Mouse (Mus musculus): ENCODE data around the gene Nck1.

Gene Nck1

GRCm38 (mm10) chr9:100545715-100546593 lies at the start of gene Nck1:
Nck1 (minus strand) TSS chr9:100546134.
- TF ChIP-seq GATA4 (IDR thresholded peaks at IDR 0.05; ENCODE audit: insufficient replicate concordance, low read length) = no peak

GRCm38 (mm10) chr9:100590462-100590861 lies 44.5 kb upstream of the Nck1 start:
- no peak for TF ChIP-seq GATA4 (IDR thresholded peaks at IDR 0.05; ENCODE audit: insufficient replicate concordance, low read length)

GRCm38 (mm10) chr9:100584031-100584430 lies 38.1 kb upstream of the Nck1 start:
- no peak for TF ChIP-seq GATA4 (IDR thresholded peaks at IDR 0.05; ENCODE audit: insufficient replicate concordance, low read length)

- no peak for TF ChIP-seq GATA4 (IDR thresholded peaks at IDR 0.05; ENCODE audit: insufficient replicate concordance, low read length)
Measured at GRCm38 (mm10) chr9:100582883-100583575, 37.1 kb upstream of the Nck1 start.

GRCm38 (mm10) chr9:100581543-100582492 lies 35.9 kb upstream of the Nck1 start:
- TF ChIP-seq GATA4 (IDR thresholded peaks at IDR 0.05; ENCODE audit: insufficient replicate concordance, low read length) = no peak

- TF ChIP-seq GATA4 (IDR thresholded peaks at IDR 0.05; ENCODE audit: insufficient replicate concordance, low read length) = no peak
Measured at GRCm38 (mm10) chr9:100580196-100580740, 34.3 kb upstream of the Nck1 start.

- no peak for TF ChIP-seq GATA4 (IDR thresholded peaks at IDR 0.05; ENCODE audit: insufficient replicate concordance, low read length)
Measured at GRCm38 (mm10) chr9:100573942-100574341, 28.0 kb upstream of the Nck1 start.

- no peak for TF ChIP-seq GATA4 (IDR thresholded peaks at IDR 0.05; ENCODE audit: insufficient replicate concordance, low read length)
Measured at GRCm38 (mm10) chr9:100573300-100573699, 27.4 kb upstream of the Nck1 start.

GRCm38 (mm10) chr9:100571511-100571910 lies 25.6 kb upstream of the Nck1 start:
- TF ChIP-seq GATA4 (IDR thresholded peaks at IDR 0.05; ENCODE audit: insufficient replicate concordance, low read length) = no peak

GRCm38 (mm10) chr9:100570626-100571233 lies 24.8 kb upstream of the Nck1 start, which contains the start of gene Slc35g2:
Slc35g2 (minus strand) TSS chr9:100571090.
- no peak for TF ChIP-seq GATA4 (IDR thresholded peaks at IDR 0.05; ENCODE audit: insufficient replicate concordance, low read length)

- TF ChIP-seq GATA4 (IDR thresholded peaks at IDR 0.05; ENCODE audit: insufficient replicate concordance, low read length) = no peak
Measured at GRCm38 (mm10) chr9:100569798-100570625, 24.1 kb upstream of the Nck1 start.

GRCm38 (mm10) chr9:100560251-100560890 lies 14.4 kb upstream of the Nck1 start:
- no peak for TF ChIP-seq GATA4 (IDR thresholded peaks at IDR 0.05; ENCODE audit: insufficient replicate concordance, low read length)

- no peak for TF ChIP-seq GATA4 (IDR thresholded peaks at IDR 0.05; ENCODE audit: insufficient replicate concordance, low read length)
Measured at GRCm38 (mm10) chr9:100558991-100559390, 13.1 kb upstream of the Nck1 start.
